Mouse (Mus musculus): ENCODE measurements at regions not wholly inside any gene's neighbourhood (a gene's known extent, or its start where the extent isn't known, plus 50 kb on each side); places are given as distances from the start of the nearest gene placed in this dataset.

DNA sequence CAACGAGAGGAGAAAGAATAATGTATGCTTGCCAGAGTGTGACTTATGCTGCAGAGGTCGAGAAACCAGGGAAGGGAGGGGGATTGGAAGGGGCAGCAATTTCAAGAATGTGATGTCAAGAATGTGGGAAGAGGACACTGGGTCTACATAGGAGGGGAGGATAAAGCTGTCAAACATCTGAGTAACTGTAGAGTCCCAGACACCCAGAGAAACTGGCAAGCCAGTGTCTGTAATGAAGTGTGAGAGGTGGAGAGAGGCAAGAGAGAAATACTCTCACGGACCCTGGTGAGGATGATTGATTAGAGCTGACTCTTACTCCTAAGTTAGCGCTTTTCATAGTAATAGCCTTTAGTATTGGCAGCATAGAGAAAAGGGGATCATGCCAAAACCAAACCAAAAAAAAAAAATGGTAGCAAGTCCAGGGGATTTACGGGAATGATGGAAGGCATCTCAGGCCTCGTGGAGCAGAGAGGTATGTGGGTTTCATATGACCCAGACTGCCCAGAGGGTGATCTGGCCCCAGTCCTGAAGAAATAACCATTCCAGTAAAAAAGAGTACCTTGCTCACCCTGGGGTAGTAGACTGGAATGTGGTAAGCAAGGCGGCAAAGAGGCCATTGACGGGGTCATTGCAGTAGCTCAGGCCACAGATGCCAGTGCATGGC lies 146.2 kb upstream of the Serp2 start:
- Histone ChIP-seq H3K4me3 (ENCODE audit: insufficient read depth, low read length) (no peak overlapping the region), H3K27ac (ENCODE audit: insufficient read depth, low read length) (no peak overlapping the region), H3K4me1 (ENCODE audit: control insufficient read depth, insufficient read depth, low read length) (no peaks in the 10 kb centered on the region; the same call in 1 of the 2 replicates)
- no peak for TF ChIP-seq POLR2A (IDR thresholded peaks at IDR 0.05; ENCODE audit: extremely low read depth, insufficient read depth, low read length)
- TF ChIP-seq CTCF (IDR thresholded peaks at IDR 0.05; ENCODE audit: extremely low read depth, insufficient read depth, low read length) = no peak

DNA sequence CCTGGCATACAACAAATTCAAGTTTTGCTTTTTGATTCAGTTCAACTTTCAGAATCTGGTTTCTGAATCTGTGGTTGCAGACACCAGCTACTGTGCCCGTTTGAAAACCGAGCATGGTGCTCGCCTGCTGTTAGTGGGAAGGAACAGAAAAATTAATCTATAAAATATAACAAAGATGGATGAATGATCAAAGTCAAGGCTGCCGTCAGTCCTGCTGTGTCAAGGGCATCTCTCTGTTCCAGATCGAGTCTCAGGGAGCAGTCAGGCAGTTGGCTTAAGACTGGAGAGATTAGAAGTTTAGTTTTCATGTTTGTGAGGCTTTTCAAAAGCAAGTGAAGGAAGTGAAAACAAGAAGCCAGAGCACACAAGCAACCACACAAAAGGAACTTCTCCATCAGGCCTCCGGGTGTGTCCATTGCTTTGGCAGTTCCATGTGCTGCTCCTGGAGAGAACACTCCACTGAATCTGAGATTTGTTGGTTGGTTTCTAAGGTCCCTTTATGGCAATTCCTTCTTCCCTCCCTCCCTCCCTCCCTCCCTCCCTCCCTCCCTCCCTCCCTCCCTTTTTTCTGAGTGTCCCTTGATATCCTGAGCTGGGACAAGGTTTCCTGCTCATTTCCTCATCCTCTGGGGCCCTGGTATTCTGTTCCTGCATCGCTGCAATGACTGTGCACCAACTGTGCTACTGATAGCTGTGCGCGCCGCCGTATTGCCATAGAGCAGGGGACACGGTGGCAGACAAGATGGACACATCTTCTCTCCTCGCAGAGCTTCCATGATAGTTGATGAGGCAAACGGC lies 145.4 kb upstream of the Serp2 start:
- no peaks in the 10 kb centered on the region; the same call in 1 of the 2 replicates for H3K4me1 ChIP-seq (ENCODE audit: control insufficient read depth, insufficient read depth, low read length)
- TF ChIP-seq CTCF (IDR thresholded peaks at IDR 0.05; ENCODE audit: extremely low read depth, insufficient read depth, low read length) (no peak), POLR2A (IDR thresholded peaks at IDR 0.05; ENCODE audit: extremely low read depth, insufficient read depth, low read length) (no peak)
- H3K27ac ChIP-seq (ENCODE audit: insufficient read depth, low read length) = no peak overlapping the region
- H3K4me3 ChIP-seq (ENCODE audit: insufficient read depth, low read length) = no peak overlapping the region

DNA sequence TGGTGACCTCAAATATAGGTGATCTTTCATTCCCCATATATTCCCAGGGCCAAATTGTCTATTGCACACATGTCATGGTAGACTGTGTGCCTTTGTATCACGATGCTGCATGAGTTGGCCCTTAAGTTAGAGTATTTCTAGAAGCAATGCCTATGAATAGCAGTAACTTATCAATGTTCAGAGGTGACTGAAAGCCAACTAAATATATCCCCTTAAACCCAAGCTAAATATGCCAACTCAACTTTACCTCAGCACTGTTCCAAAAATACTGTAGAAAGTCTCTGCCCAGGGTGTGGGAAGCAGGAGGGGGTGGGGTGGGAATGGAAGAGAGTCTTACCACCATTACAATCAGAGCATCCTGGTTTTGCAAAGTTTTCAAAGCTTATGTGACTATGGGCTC lies 144.6 kb upstream of the Serp2 start:
- TF ChIP-seq CTCF (IDR thresholded peaks at IDR 0.05; ENCODE audit: extremely low read depth, insufficient read depth, low read length) (no peak), POLR2A (IDR thresholded peaks at IDR 0.05; ENCODE audit: extremely low read depth, insufficient read depth, low read length) (no peak)
- H3K4me3 ChIP-seq (ENCODE audit: insufficient read depth, low read length) = no peak overlapping the region
- no peak overlapping the region for H3K27ac ChIP-seq (ENCODE audit: insufficient read depth, low read length)
- H3K4me1 ChIP-seq (ENCODE audit: control insufficient read depth, insufficient read depth, low read length) = no peaks in the 10 kb centered on the region; the same call in 1 of the 2 replicates

DNA sequence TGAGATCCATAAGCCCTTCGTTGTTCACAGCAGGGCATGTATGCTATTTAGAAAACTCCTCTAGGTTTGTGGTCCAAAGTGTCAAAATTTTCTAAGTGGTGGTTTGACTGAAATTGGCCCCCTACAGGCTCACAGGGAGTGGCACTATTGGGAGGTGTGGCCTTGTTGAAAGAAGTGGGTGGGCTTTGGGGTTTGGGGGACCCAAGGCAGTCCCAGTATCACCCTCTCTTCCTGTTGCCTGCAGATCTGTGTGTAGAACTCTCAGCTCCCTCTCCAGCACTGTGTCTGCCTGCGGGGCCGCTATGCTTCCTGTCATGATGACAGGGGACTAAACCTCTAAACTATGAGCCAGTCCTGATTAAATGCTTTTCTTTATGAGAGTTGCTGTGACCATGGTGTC lies 144.1 kb upstream of the Serp2 start:
- H3K27ac ChIP-seq (ENCODE audit: insufficient read depth, low read length) = no peak overlapping the region
- no peaks in the 10 kb centered on the region; the same call in 1 of the 2 replicates for H3K4me1 ChIP-seq (ENCODE audit: control insufficient read depth, insufficient read depth, low read length)
- TF ChIP-seq CTCF (IDR thresholded peaks at IDR 0.05; ENCODE audit: extremely low read depth, insufficient read depth, low read length) (no peak), POLR2A (IDR thresholded peaks at IDR 0.05; ENCODE audit: extremely low read depth, insufficient read depth, low read length) (no peak)
- no peak overlapping the region for H3K4me3 ChIP-seq (ENCODE audit: insufficient read depth, low read length)

DNA sequence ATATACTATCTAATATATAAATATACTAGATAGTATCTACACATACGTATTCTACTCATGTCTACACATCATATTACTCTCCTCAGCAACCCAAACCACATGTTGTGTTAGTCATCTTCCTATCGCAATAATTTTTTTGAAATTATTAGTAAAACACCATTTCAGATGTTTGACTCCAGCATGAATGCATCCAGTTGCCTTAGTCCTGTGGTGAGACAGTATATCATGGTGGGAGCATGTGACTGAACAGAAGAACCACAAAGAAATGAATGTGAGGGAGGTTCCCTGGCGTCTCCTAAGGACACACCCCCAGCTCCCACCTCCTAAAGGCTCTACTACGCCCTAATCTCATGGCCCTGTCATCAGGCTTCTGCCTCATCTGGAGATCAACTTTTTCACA lies 143.5 kb upstream of the Serp2 start:
- no peak overlapping the region for H3K4me3 ChIP-seq (ENCODE audit: insufficient read depth, low read length)
- H3K27ac ChIP-seq (ENCODE audit: insufficient read depth, low read length) = no peak overlapping the region
- no peaks in the 10 kb centered on the region; the same call in 1 of the 2 replicates for H3K4me1 ChIP-seq (ENCODE audit: control insufficient read depth, insufficient read depth, low read length)
- TF ChIP-seq POLR2A (IDR thresholded peaks at IDR 0.05; ENCODE audit: extremely low read depth, insufficient read depth, low read length) (no peak), CTCF (IDR thresholded peaks at IDR 0.05; ENCODE audit: extremely low read depth, insufficient read depth, low read length) (no peak)

DNA sequence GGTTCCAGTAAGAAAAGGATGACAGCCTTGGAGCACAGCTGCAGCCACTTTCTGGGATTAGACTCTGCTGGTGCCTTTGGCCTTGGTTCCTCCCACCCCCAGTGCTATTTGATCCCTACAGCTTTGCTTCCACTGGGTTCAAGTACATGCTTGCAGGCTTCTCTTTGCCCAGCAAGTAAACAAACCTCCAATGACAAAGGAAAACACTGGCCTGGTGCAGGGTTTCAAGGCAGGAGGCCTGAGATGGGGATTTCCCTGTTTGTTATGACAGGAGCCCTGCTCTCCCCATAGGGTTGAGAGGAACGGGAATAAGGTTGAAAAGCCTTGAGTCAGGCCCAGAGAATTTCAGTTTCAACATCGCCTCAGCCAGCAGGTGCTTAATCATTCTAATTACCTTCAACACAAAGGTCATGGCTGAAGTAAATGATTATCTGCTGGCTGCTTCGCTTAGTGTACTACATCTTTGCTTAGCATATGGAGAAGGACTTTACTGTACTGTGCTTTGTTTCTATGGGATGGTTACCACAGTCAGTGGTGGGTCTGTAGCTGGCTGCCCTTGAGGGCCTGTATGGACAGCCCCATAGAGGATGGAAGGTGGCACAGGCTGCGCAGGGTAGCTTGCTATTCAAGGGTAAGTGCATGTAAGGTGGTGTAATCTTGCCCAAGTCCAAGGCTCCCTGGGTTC lies 142.2 kb upstream of the Serp2 start:
- Histone ChIP-seq H3K4me3 (ENCODE audit: insufficient read depth, low read length) (no peak overlapping the region), H3K4me1 (ENCODE audit: control insufficient read depth, insufficient read depth, low read length) (peaks cover 1% of the 10 kb centered on the region; the same call in 1 of the 2 replicates), H3K27ac (ENCODE audit: insufficient read depth, low read length) (no peak overlapping the region)
- TF ChIP-seq CTCF (IDR thresholded peaks at IDR 0.05; ENCODE audit: extremely low read depth, insufficient read depth, low read length) (no peak), POLR2A (IDR thresholded peaks at IDR 0.05; ENCODE audit: extremely low read depth, insufficient read depth, low read length) (no peak)

DNA sequence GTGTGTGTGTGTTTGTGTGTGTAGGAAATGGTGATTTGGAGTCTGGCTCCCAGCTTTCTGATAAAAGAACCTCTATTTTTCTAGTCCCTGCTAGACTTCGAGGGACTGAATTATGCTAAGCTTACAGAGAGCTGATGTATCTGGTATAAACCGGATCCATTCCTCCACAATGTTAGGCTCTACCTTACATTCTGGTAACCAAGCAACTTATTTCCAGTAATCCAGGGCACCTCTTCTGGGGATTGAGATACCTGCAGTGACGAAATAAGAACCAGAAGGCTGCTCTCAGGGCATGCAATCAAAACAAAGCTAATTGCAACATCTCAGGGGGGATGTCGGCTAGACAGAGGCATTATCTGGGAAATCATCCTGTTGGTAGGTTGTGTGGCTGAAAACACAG lies 140.0 kb upstream of the Serp2 start:
- TF ChIP-seq POLR2A (IDR thresholded peaks at IDR 0.05; ENCODE audit: extremely low read depth, insufficient read depth, low read length) = no peak
- no peak for TF ChIP-seq CTCF (IDR thresholded peaks at IDR 0.05; ENCODE audit: extremely low read depth, insufficient read depth, low read length)
- H3K4me3 ChIP-seq (ENCODE audit: insufficient read depth, low read length) = no peak overlapping the region
- no peak overlapping the region for H3K27ac ChIP-seq (ENCODE audit: insufficient read depth, low read length)
- H3K4me1 ChIP-seq (ENCODE audit: control insufficient read depth, insufficient read depth, low read length) = peaks cover 1% of the 10 kb centered on the region; the same call in 1 of the 2 replicates

DNA sequence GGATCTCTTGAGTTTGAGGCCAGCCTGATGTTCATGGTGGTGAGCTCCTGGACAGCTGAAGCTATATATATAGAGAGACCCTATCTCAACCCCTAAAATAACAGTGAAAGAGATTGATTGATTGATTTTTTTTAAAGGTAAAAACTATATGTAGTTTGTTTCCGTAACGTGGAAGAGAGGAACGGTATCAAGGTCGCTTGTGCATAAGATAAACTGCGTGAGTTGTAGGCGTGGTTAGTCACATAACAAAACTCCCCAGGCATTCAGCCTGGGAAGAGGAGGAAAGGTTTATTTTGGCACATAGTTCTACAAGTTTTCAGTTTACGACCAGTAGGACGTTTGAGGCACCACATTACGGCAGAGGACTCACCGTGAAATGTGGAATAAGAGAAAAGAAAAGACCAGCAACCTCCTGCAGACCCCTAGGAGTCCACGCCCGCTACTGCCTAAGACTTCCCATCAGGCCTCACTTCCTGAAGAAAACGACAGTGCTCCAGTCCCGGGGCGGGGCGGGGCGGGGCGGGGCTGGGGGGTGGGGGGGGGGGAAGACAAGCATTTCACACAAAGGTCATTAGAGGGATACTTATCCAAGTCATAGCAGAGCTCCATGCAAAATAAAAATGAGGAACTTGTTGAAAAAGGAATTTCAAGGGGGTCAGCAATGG lies 139.1 kb upstream of the Serp2 start:
- no peak overlapping the region for H3K4me3 ChIP-seq (ENCODE audit: insufficient read depth, low read length)
- H3K4me1 ChIP-seq (ENCODE audit: control insufficient read depth, insufficient read depth, low read length) = 0 out of 2 replicates have a peak, but pooled peaks cover 1% of the 10 kb centered on the region
- peak overlapping the region; percentile 30; the same call in 1 of the 2 replicates for H3K27ac ChIP-seq (ENCODE audit: insufficient read depth, low read length)
- no peak for TF ChIP-seq POLR2A (IDR thresholded peaks at IDR 0.05; ENCODE audit: extremely low read depth, insufficient read depth, low read length)
- no peak for TF ChIP-seq CTCF (IDR thresholded peaks at IDR 0.05; ENCODE audit: extremely low read depth, insufficient read depth, low read length)

DNA sequence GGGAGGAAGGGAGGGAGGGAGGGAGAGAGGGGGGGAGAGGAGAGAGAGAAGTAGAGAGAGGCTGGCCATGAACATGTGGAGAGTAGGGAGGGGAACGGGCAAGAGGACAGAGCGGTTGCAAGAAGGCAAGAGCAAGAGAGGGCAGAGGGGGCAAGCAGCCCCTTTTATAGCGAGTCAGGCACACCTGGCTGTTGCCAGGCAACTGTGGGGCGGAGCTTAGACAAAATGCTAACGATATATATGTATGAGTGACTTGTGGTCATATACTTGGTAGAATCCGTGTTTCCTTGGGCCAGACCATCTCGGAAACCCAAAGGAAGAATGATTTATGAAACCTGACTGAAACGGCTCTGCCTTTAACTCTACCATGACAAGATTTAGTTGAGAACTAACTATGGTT lies 138.2 kb upstream of the Serp2 start:
- TF ChIP-seq CTCF (IDR thresholded peaks at IDR 0.05; ENCODE audit: extremely low read depth, insufficient read depth, low read length) (no peak), POLR2A (IDR thresholded peaks at IDR 0.05; ENCODE audit: extremely low read depth, insufficient read depth, low read length) (no peak)
- Histone ChIP-seq H3K4me1 (ENCODE audit: control insufficient read depth, insufficient read depth, low read length) (0 out of 2 replicates have a peak, but pooled peaks cover 1% of the 10 kb centered on the region), H3K4me3 (ENCODE audit: insufficient read depth, low read length) (no peak overlapping the region), H3K27ac (ENCODE audit: insufficient read depth, low read length) (no peak overlapping the region)
